Mouse (Mus musculus) bone marrow macrophage, adult 2 months (primary cell): ENCODE measurements around the gene Camk2g.

Source experiments
- CTCF ChIP-seq: IDR thresholded peaks from 2 replicates; pipeline ENCODE4 v1.5.1; 2012; ENCODE audit warnings: low read depth, mild to moderate bottlenecking, low read length, moderate library complexity
- POLR2A ChIP-seq: IDR thresholded peaks from 2 replicates; pipeline ENCODE4 v1.6.1; 2012; ENCODE audit warnings: mild to moderate bottlenecking, low read depth, low read length, borderline replicate concordance

GRCm38 (mm10) chr14:20825516-20825915, 31.6 kb upstream of the Camk2g start:
- no peak for TF ChIP-seq CTCF
- no peak for TF ChIP-seq POLR2A
